ENCODE assay signal across 15 mouse cellular contexts in genomic region chr17:73906076-73906475, GRCm38 (mm10).
"Had no signal": no experiment of that assay in that cellular context is flagged by ENCODE, and none has a peak within 500 bp of the region (broad histone marks: within the 10 kb centered on the region; RNA-seq: fewer than 3 reads in every experiment).

No protein-coding gene starts in this region.

- H3K4me3 ChIP-seq: liver, embryonic 13.5 days; liver, embryonic 15.5 days; lung, embryonic 15.5 days; megakaryocyte, embryonic 14.5 days; midbrain, embryonic 13.5 days; midbrain, embryonic 15.5 days; neural tube, embryonic 12.5 days; stomach, embryonic 15.5 days had no signal

- DNase-seq: liver, embryonic 13.5 days; liver, postnatal 0 days; lung, adult 2 months; lung, postnatal 14 days; lung, postnatal 36 days; right cerebral cortex, postnatal 14 days had no signal

- H3K27ac ChIP-seq: liver, embryonic 13.5 days; liver, embryonic 15.5 days; lung, embryonic 15.5 days; macrophage; midbrain, embryonic 13.5 days; midbrain, embryonic 15.5 days; neural tube, embryonic 12.5 days; stomach, embryonic 15.5 days; stomach, postnatal 0 days had no signal

- H3K4me1 ChIP-seq: liver, embryonic 13.5 days; liver, embryonic 15.5 days; lung, embryonic 15.5 days; megakaryocyte, embryonic 14.5 days; midbrain, embryonic 13.5 days; midbrain, embryonic 15.5 days; neural tube, embryonic 12.5 days; stomach, embryonic 15.5 days had no signal

- H3K27me3 ChIP-seq: liver, embryonic 13.5 days; liver, embryonic 15.5 days; lung, embryonic 15.5 days; midbrain, embryonic 13.5 days; midbrain, embryonic 15.5 days; neural tube, embryonic 12.5 days; stomach, embryonic 15.5 days had no signal

- H3K9me3 ChIP-seq: liver, embryonic 13.5 days; liver, embryonic 15.5 days; lung, embryonic 15.5 days; midbrain, embryonic 13.5 days; midbrain, embryonic 15.5 days; neural tube, embryonic 12.5 days; stomach, embryonic 15.5 days had no signal

- H3K9ac ChIP-seq: liver, embryonic 13.5 days; liver, embryonic 15.5 days; liver, postnatal 0 days; lung, embryonic 15.5 days; midbrain, embryonic 13.5 days; midbrain, embryonic 15.5 days; neural tube, embryonic 12.5 days; stomach, embryonic 15.5 days had no signal

- H3K36me3 ChIP-seq: liver, embryonic 13.5 days; liver, embryonic 15.5 days; lung, embryonic 15.5 days; midbrain, embryonic 13.5 days; midbrain, embryonic 15.5 days; neural tube, embryonic 12.5 days; stomach, embryonic 15.5 days had no signal
